Mouse (Mus musculus): ENCODE data around the gene Hdgfl3. TPM values are rescaled to one million over a fixed set of nuclear protein-coding genes. Genes with fewer than 3 reads are reported as not detected.

Hdgfl3 gene
- polyA plus RNA-seq, 1 experiment, result 22.7 TPM

- Histone ChIP-seq H3K4me3 (ENCODE audit: insufficient read depth, low read length) (no peak overlapping the region), H3K27ac (ENCODE audit: insufficient read depth, low read length) (no peak overlapping the region), H3K4me1 (ENCODE audit: control insufficient read depth, insufficient read depth, low read length) (no peaks in the 10 kb centered on the region)
- no peak for TF ChIP-seq POLR2A (IDR thresholded peaks at IDR 0.05; ENCODE audit: low read depth, low read length)
- no peak for TF ChIP-seq CTCF (IDR thresholded peaks at IDR 0.05; ENCODE audit: borderline replicate concordance, insufficient read depth, low read length)
These were observed 14.0 kb downstream of the Hdgfl3 start for GRCm38 (mm10) chr7:81920314-81920713.

- Histone ChIP-seq H3K27ac (ENCODE audit: insufficient read depth, low read length) (no peak overlapping the region), H3K4me1 (ENCODE audit: control insufficient read depth, insufficient read depth, low read length) (no peaks in the 10 kb centered on the region), H3K4me3 (ENCODE audit: insufficient read depth, low read length) (no peak overlapping the region)
- TF ChIP-seq POLR2A (IDR thresholded peaks at IDR 0.05; ENCODE audit: low read depth, low read length), result no peak
- TF ChIP-seq CTCF (IDR thresholded peaks at IDR 0.05; ENCODE audit: borderline replicate concordance, insufficient read depth, low read length), result no peak
These were observed 16.0 kb downstream of the Hdgfl3 start for GRCm38 (mm10) chr7:81918316-81918715.

DNA sequence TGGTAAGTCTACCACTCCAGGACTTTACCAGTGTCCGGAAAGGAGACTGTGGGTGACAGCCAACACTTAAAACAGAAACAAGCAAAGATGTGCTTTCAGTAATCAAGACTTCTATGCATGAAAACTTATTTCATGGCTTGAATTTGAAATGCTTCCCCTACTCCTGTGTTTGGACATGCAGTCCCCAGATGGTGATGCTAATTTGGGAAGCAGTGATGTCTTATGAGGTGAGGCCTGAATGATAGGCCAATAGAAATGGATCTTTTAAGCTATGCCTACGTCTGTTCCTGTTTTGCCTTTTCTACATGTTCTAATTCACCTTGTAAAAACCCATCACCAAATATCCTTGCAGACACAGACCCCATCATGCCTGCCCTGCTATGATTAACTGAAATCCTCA is 29.3 kb downstream of the Hdgfl3 start:
- no peaks in the 10 kb centered on the region for H3K4me1 ChIP-seq (ENCODE audit: control insufficient read depth, insufficient read depth, low read length)
- no peak for TF ChIP-seq CTCF (IDR thresholded peaks at IDR 0.05; ENCODE audit: borderline replicate concordance, insufficient read depth, low read length)
- no peak for TF ChIP-seq POLR2A (IDR thresholded peaks at IDR 0.05; ENCODE audit: low read depth, low read length)
- no peak overlapping the region for H3K27ac ChIP-seq (ENCODE audit: insufficient read depth, low read length)
- H3K4me3 ChIP-seq (ENCODE audit: insufficient read depth, low read length), result no peak overlapping the region

DNA sequence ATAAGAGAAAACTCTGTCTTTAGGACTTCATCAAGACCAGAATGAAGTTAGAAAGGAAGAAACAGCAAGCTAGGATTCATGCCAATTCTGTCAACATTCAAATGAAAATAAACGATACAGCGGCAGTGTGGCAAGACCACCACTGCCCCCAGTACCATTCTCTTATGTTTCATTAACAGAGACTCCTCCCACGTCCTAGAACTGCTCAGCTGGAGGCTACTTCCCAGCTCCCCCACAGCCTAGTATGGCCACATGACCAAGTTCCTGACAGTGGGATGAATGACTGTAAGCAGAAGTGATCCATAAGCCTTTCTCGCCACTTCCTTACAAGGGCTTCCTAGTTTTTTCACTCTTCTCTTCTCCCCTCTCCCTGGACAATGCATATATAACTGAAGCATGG is 30.2 kb downstream of the Hdgfl3 start:
- Histone ChIP-seq H3K4me3 (ENCODE audit: insufficient read depth, low read length) (no peak overlapping the region), H3K4me1 (ENCODE audit: control insufficient read depth, insufficient read depth, low read length) (no peaks in the 10 kb centered on the region), H3K27ac (ENCODE audit: insufficient read depth, low read length) (no peak overlapping the region)
- no peak for TF ChIP-seq CTCF (IDR thresholded peaks at IDR 0.05; ENCODE audit: borderline replicate concordance, insufficient read depth, low read length)
- TF ChIP-seq POLR2A (IDR thresholded peaks at IDR 0.05; ENCODE audit: low read depth, low read length), result no peak

DNA sequence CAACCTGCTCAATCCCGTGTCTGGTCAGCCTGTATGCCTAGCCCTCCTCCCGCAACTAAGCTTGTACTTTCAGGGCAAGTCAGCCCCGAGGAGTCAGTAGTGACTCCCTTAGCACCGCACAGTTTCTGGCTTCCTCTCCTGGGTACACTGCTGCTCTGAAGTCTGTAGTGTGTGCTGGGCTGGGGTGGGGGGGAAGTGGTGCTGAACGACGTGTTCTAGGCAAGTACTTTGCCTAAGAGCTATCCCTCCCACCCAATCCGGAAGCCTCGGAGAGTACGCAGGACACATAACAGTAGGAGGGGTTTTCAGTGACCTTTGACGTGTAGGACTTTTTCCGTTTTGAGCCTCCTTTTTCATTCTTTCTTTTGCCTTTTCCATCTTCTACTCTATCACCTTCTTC is 34.9 kb downstream of the Hdgfl3 start:
- Histone ChIP-seq H3K4me3 (ENCODE audit: insufficient read depth, low read length) (no peak overlapping the region), H3K4me1 (ENCODE audit: control insufficient read depth, insufficient read depth, low read length) (no peaks in the 10 kb centered on the region), H3K27ac (ENCODE audit: insufficient read depth, low read length) (no peak overlapping the region)
- no peak for TF ChIP-seq POLR2A (IDR thresholded peaks at IDR 0.05; ENCODE audit: low read depth, low read length)
- TF ChIP-seq CTCF (IDR thresholded peaks at IDR 0.05; ENCODE audit: borderline replicate concordance, insufficient read depth, low read length), result no peak

DNA sequence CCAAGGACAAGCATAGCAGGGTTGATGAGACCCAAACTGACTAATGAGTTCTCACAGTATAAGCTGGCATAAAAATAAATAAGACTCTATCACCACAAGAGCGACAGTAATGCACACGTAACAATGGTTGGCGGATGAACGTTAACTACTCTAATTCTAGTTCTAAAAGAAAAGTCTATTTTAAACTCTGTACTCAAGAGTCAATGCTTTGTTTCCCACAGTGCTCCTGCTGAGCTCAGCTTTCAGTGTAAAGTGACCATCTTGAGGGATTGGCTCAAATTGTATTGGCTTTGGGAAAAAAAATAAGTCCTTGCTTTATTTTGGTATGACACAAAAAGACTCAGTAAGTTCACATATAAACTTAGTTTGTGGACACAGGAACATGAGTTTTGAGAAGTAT is 49.1 kb downstream of the Hdgfl3 start:
- TF ChIP-seq CTCF (IDR thresholded peaks at IDR 0.05; ENCODE audit: borderline replicate concordance, insufficient read depth, low read length), result no peak

DNA sequence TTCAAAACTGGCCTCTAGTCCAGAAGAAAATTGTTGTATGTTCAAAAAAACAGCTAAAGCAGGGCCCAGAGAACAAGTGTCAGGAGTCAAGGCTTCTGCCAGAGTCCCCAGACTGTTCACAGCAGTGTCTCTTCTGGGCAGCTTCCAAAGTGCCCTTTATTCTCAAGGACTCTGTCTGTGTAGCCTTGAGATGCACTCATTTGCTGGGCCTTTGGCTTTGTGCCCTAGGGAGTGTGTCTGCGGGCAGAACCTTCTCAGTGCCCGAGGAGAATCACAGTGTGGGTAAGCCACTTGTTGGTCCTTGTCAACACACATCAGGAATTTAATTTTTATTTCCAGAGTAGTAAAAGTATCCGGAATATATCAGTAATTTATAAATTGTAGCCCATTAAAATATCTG is 52.7 kb downstream of the Hdgfl3 start:
- Histone ChIP-seq H3K27ac (ENCODE audit: insufficient read depth, low read length) (no peak overlapping the region), H3K4me1 (ENCODE audit: control insufficient read depth, insufficient read depth, low read length) (no peaks in the 10 kb centered on the region), H3K4me3 (ENCODE audit: insufficient read depth, low read length) (no peak overlapping the region)
- no peak for TF ChIP-seq POLR2A (IDR thresholded peaks at IDR 0.05; ENCODE audit: low read depth, low read length)

More for the DNA sequence above, 49.1 kb downstream of the Hdgfl3 start:
- no peak overlapping the region for H3K4me3 ChIP-seq (ENCODE audit: insufficient read depth, low read length)
- no peak overlapping the region for H3K27ac ChIP-seq (ENCODE audit: insufficient read depth, low read length)
- H3K4me1 ChIP-seq (ENCODE audit: control insufficient read depth, insufficient read depth, low read length), result no peaks in the 10 kb centered on the region

DNA sequence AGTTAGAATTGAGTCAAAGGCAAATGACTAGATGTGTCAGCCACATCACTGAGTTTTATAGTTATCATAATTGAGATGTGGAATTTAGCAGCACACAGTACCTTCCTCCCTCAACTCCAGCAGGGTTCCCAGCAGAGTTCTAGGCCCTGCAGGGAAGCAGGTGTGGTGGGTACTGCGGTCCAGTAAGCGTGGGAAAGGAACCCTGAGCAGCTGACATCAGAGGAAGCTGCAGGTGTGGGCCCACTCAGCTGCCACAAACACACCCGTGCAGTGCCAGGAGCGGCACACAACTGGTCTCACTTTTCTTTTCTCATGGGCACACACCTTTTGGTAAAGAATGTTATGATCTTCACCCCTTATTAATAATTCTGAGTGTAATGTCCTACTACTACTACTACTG is 53.5 kb downstream of the Hdgfl3 start:
- Histone ChIP-seq H3K4me1 (ENCODE audit: control insufficient read depth, insufficient read depth, low read length) (no peaks in the 10 kb centered on the region), H3K4me3 (ENCODE audit: insufficient read depth, low read length) (no peak overlapping the region), H3K27ac (ENCODE audit: insufficient read depth, low read length) (no peak overlapping the region)
- no peak for TF ChIP-seq CTCF (IDR thresholded peaks at IDR 0.05; ENCODE audit: borderline replicate concordance, insufficient read depth, low read length)
- no peak for TF ChIP-seq POLR2A (IDR thresholded peaks at IDR 0.05; ENCODE audit: low read depth, low read length)

DNA sequence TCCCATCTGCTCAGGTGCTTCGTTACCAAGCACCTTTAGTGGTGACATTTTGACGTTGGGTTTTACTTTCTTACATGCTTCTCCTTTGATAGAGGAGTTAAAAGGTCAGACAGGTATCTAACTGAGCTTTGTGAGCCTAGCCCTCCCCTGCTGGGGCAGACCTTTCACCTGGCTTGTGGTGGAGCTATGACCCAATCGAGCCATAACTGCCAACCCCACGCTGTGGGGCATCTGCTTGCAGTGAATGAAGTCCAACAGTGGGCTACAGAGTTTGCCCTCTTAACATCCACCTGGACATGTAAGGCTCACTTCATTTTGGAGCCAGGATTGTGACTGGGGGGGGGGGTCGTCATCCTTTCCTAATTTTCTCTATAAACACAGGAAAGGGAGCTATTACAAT is 54.0 kb downstream of the Hdgfl3 start:
- Histone ChIP-seq H3K27ac (ENCODE audit: insufficient read depth, low read length) (no peak overlapping the region), H3K4me1 (ENCODE audit: control insufficient read depth, insufficient read depth, low read length) (no peaks in the 10 kb centered on the region), H3K4me3 (ENCODE audit: insufficient read depth, low read length) (no peak overlapping the region)
- TF ChIP-seq CTCF (IDR thresholded peaks at IDR 0.05; ENCODE audit: borderline replicate concordance, insufficient read depth, low read length) (no peak), POLR2A (IDR thresholded peaks at IDR 0.05; ENCODE audit: low read depth, low read length) (no peak)

- no peak overlapping the region for H3K4me3 ChIP-seq (ENCODE audit: insufficient read depth, low read length)
- TF ChIP-seq POLR2A (IDR thresholded peaks at IDR 0.05; ENCODE audit: low read depth, low read length), result no peak
- no peak overlapping the region for H3K27ac ChIP-seq (ENCODE audit: insufficient read depth, low read length)
- no peaks in the 10 kb centered on the region; the same call in 1 of the 2 replicates for H3K4me1 ChIP-seq (ENCODE audit: control insufficient read depth, insufficient read depth, low read length)
These were observed 58.9 kb downstream of the Hdgfl3 start for GRCm38 (mm10) chr7:81875372-81875771.

- H3K27ac ChIP-seq (ENCODE audit: insufficient read depth, low read length), result no peak overlapping the region
- no peak overlapping the region for H3K4me3 ChIP-seq (ENCODE audit: insufficient read depth, low read length)
- no peaks in the 10 kb centered on the region; the same call in 1 of the 2 replicates for H3K4me1 ChIP-seq (ENCODE audit: control insufficient read depth, insufficient read depth, low read length)
- TF ChIP-seq POLR2A (IDR thresholded peaks at IDR 0.05; ENCODE audit: low read depth, low read length) (no peak), CTCF (IDR thresholded peaks at IDR 0.05; ENCODE audit: borderline replicate concordance, insufficient read depth, low read length) (no peak)
These were observed 59.6 kb downstream of the Hdgfl3 start for GRCm38 (mm10) chr7:81874636-81875035.

Measured in embryonic fibroblast, embryonic 13.5 days (primary cell).